Mouse (Mus musculus) heart, adult 2 months (tissue): ENCODE data around the gene Nrap.

Source experiments
- CTCF ChIP-seq: fragments of 200-600 bp; IDR thresholded peaks from 2 replicates; pipeline ENCODE4 v1.8.1; 2022; ENCODE audit warnings: antibody characterized with exemption, mild to moderate bottlenecking, moderate library complexity
- EP300 ChIP-seq: fragments of 200-500 bp; IDR thresholded peaks from 2 replicates; pipeline ENCODE4 v1.6.1; 2011; ENCODE audit warnings: low read depth, low read length, control low read depth; ENCODE audit not compliant: insufficient read depth

DNA sequence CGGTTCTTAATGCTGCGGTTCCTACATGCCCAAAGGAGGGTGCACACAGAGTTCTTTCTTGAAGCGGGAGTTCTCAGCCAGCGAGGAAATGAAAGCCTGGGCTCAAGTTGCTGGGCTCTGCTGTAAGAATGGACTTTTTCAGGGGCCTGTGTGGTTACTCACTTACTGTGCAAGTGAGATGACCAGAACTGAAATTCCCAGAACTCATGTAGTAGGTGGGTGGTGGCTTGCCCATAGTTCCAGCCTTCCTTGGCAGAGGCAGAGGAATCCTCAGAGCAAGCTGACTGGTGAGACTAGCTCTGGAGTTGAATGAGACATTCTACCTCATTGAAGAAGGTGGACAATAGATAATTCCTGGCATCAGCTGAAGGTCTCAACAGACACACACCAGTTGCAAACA, 16.0 kb upstream of the Nrap start:
- TF ChIP-seq CTCF: no peak
- no peak for TF ChIP-seq EP300
